Mouse (Mus musculus): Measurements from ENCODE around the gene Gm9376.

- TF ChIP-seq CTCF (IDR thresholded peaks at IDR 0.05; ENCODE audit: insufficient read depth, low read length) (no peak), POLR2A (IDR thresholded peaks at IDR 0.05; ENCODE audit: borderline replicate concordance, extremely low read depth, low read depth, low read length) (no peak)
These were observed 19.3 kb downstream of the Gm9376 start for GRCm38 (mm10) chr14:118286096-118286495.

All from lung, adult 2 months (tissue).